Mouse (Mus musculus) E14TG2a.4 (cell line): ENCODE results near the gene Pak4.

ENCODE experiments used
- H3K27me3 ChIP-seq: 2 replicates; pipeline ENCODE4 v1.6.1; 2014; ENCODE audit warnings: low read length, control low read depth; ENCODE audit not compliant: insufficient read depth
- H3K36me3 ChIP-seq: 2 replicates; pipeline ENCODE4 v1.6.1; 2014; ENCODE audit warnings: low read length, control low read depth; ENCODE audit not compliant: insufficient read depth
- H3K4me1 ChIP-seq: replicated peaks from 2 replicates; pipeline ENCODE4 v1.6.1; 2014; ENCODE audit warnings: low read depth, low read length, control low read depth
- H3K4me3 ChIP-seq: replicated peaks from 2 replicates; pipeline ENCODE4 v1.5.1; 2014; ENCODE audit warnings: mild to moderate bottlenecking, low read length
- H3K9me3 ChIP-seq: 2 replicates; pipeline ENCODE4 v1.6.1; 2014; ENCODE audit warnings: low read length, control low read depth
- CTCF ChIP-seq: conservative IDR thresholded peaks from 2 replicates; pipeline ENCODE4 v1.5.1; 2014; ENCODE audit warnings: low read length
- NANOG ChIP-seq: IDR thresholded peaks from 2 replicates; pipeline ENCODE4 v1.6.1; 2014; ENCODE audit warnings: borderline replicate concordance, low read length, mixed read lengths
- POU5F1 ChIP-seq: IDR thresholded peaks from 2 replicates; pipeline ENCODE4 v1.6.1; 2014; ENCODE audit warnings: low read length, borderline replicate concordance

The Pak4 gene

DNA sequence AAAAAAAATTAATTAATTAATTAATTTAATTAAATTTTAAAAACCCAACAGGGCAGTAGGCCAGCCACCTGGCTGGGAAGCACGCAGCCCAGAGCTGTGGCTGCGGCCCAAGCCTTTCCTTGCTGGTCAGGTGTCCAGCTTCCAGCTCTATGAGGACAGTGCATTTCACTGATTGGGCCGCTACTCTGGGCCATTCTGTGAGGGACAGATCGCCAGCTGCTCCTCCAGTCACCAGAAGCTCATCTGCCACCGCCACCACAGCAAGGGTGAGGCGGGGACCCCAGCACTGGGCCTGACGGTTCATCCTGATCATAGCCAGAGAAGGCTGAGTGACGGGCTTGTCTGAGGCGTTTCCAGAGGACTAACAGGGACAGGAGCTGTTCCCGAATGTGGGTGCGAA is 36.0 kb downstream of the Pak4 start:
- peaks cover 94% of the 10 kb centered on the region for H3K36me3 ChIP-seq
- H3K4me1 ChIP-seq: peaks cover 92% of the 10 kb centered on the region
- H3K9me3 ChIP-seq: no peaks in the 10 kb centered on the region
- TF ChIP-seq POU5F1 (no peak), CTCF (no peak)
- H3K27me3 ChIP-seq: no peaks in the 10 kb centered on the region
- no peak overlapping the region for H3K4me3 ChIP-seq

- no peak overlapping the region for H3K4me3 ChIP-seq
- TF ChIP-seq NANOG (no peak), CTCF (no peak), POU5F1 (no peak)
- no peaks in the 10 kb centered on the region for H3K27me3 ChIP-seq
- no peaks in the 10 kb centered on the region for H3K9me3 ChIP-seq
- H3K36me3 ChIP-seq: peaks cover 83% of the 10 kb centered on the region
- peaks cover 92% of the 10 kb centered on the region for H3K4me1 ChIP-seq
These were observed 37.1 kb downstream of the Pak4 start for GRCm38 (mm10) chr7:28560856-28561255.

DNA sequence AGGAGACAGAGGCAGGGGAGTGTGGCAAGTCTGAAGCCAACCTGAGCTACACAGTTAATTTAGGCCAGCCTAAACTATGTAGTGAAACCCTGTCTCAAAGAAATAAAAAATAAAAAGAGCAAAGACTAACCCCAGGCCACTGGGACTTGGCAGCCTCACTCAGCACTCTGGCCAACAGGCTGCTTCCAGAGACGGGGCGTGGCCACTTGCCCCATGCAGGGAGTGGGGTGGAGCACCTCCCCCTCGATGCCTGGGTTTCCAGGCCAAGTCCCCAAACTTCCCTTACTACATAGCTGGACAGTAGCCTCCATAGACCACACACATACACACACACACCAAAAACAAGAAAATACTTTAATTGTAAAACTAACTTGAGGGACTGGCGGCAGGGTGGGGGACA is 39.5 kb downstream of the Pak4 start:
- TF ChIP-seq CTCF (no peak), POU5F1 (no peak), NANOG (no peak)
- H3K27me3 ChIP-seq: no peaks in the 10 kb centered on the region
- 0 out of 2 replicates have a peak overlapping the region, but pooled peaks have one; percentile 4 for H3K4me3 ChIP-seq
- H3K36me3 ChIP-seq: peaks cover 59% of the 10 kb centered on the region
- H3K4me1 ChIP-seq: peaks cover 86% of the 10 kb centered on the region
- peaks cover 7% of the 10 kb centered on the region for H3K9me3 ChIP-seq

DNA sequence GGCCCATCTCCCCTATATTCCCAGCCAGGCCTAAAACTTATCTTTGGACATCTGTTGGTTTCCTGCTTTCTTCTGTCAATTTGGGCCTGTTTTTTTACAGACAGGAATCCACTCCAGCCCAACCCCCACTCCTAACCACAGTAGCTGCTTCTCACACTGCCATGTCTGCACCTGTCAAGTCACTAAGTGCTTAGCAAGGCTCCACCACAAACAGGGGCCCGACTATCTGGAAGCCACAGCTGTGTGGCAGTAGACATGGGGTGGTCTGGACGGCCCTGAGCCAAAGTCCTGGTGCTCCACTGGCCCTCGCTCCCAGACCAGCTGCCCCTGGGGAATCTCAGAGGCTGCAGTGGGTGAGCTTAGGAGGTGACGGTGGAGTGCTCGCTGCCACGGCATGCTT is 40.3 kb downstream of the Pak4 start:
- peaks cover 51% of the 10 kb centered on the region for H3K36me3 ChIP-seq
- H3K4me1 ChIP-seq: peaks cover 79% of the 10 kb centered on the region
- H3K9me3 ChIP-seq: peaks cover 15% of the 10 kb centered on the region
- peak overlapping the region; percentile 20; the same call in 1 of the 2 replicates for H3K4me3 ChIP-seq
- H3K27me3 ChIP-seq: no peaks in the 10 kb centered on the region
- no peak for TF ChIP-seq POU5F1
- TF ChIP-seq CTCF: no peak
- TF ChIP-seq NANOG: no peak

GRCm38 (mm10) chr7:28557069-28557468 is 40.9 kb downstream of the Pak4 start:
- TF ChIP-seq POU5F1 (no peak), CTCF (no peak), NANOG (no peak)
- H3K4me3 ChIP-seq: peak overlapping the region; percentile 40
- H3K9me3 ChIP-seq: peaks cover 21% of the 10 kb centered on the region
- H3K4me1 ChIP-seq: peaks cover 72% of the 10 kb centered on the region
- no peaks in the 10 kb centered on the region for H3K27me3 ChIP-seq
- H3K36me3 ChIP-seq: peaks cover 45% of the 10 kb centered on the region

GRCm38 (mm10) chr7:28555939-28556535 is 41.9 kb downstream of the Pak4 start:
- H3K36me3 ChIP-seq: peaks cover 35% of the 10 kb centered on the region
- peak overlapping the region; percentile 40 for H3K4me3 ChIP-seq
- peaks cover 21% of the 10 kb centered on the region for H3K9me3 ChIP-seq
- H3K27me3 ChIP-seq: no peaks in the 10 kb centered on the region
- TF ChIP-seq NANOG: no peak
- no peak for TF ChIP-seq CTCF
- TF ChIP-seq POU5F1: no peak
- peaks cover 66% of the 10 kb centered on the region for H3K4me1 ChIP-seq

GRCm38 (mm10) chr7:28553076-28553475 is 44.9 kb downstream of the Pak4 start:
- peaks cover 51% of the 10 kb centered on the region for H3K4me1 ChIP-seq
- H3K36me3 ChIP-seq: peaks cover 7% of the 10 kb centered on the region
- TF ChIP-seq NANOG: no peak
- no peak for TF ChIP-seq CTCF
- no peak for TF ChIP-seq POU5F1
- H3K27me3 ChIP-seq: no peaks in the 10 kb centered on the region
- H3K9me3 ChIP-seq: peaks cover 27% of the 10 kb centered on the region
- no peak overlapping the region for H3K4me3 ChIP-seq

DNA sequence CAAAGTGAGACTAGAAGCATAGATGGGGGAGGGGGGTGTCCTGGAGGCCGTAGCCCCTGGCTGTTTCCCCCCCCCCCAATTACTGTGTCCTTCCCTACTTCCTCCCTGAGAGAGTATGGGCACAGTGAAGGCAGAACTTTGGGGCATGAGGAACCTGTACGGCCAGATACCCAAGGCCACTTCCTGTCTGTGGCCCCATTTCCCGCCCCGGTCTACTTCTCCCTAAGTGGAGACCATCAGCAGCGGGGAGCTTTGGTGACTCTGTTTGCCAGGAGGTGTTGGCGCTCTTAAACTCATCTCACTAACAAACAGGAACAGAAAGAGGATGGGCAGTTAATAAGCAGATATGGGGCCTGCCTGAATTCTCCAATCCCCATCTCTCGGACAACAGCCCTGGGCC is 50.4 kb downstream of the Pak4 start:
- TF ChIP-seq POU5F1 (no peak), CTCF (no peak), NANOG (no peak)
- H3K36me3 ChIP-seq: no peaks in the 10 kb centered on the region
- H3K4me1 ChIP-seq: peaks cover 59% of the 10 kb centered on the region
- 0 out of 2 replicates have a peak overlapping the region, but pooled peaks have one; percentile 73 for H3K4me3 ChIP-seq
- H3K9me3 ChIP-seq: peaks cover 11% of the 10 kb centered on the region
- peaks cover 45% of the 10 kb centered on the region for H3K27me3 ChIP-seq

- TF ChIP-seq NANOG: no peak
- TF ChIP-seq POU5F1: no peak
- TF ChIP-seq CTCF: no peak
These were observed 50.8 kb downstream of the Pak4 start, which contains the start of gene Nccrp1 for GRCm38 (mm10) chr7:28547154-28547553. Gene Nccrp1, minus strand, starts transcription at chr7:28547254.

More at GRCm38 (mm10) chr7:28547154-28547553, 50.8 kb downstream of the Pak4 start, which contains the start of gene Nccrp1:
- Histone ChIP-seq H3K36me3 (no peaks in the 10 kb centered on the region), H3K9me3 (peaks cover 7% of the 10 kb centered on the region), H3K27me3 (peaks cover 45% of the 10 kb centered on the region), H3K4me1 (peaks cover 59% of the 10 kb centered on the region), H3K4me3 (peak within 1 kb of the TSS; percentile 73)
